Mouse (Mus musculus): ENCODE measurements around the gene 6030468B19Rik. TPM values are rescaled to one million over a fixed set of nuclear protein-coding genes. Genes with fewer than 3 reads are reported as not detected.
"Not testable (repeated sequence)": the region's sequence is repeated elsewhere in the genome, so short reads cannot be mapped to it uniquely, and the experiment has no call there.

The 6030468B19Rik gene
- polyA plus RNA-seq, 1 experiment from 2014 or later: 0.27 TPM

- Histone ChIP-seq H3K27me3 (ENCODE audit: control insufficient read depth, insufficient read depth, low read length) (no peaks in the 10 kb centered on the region), H3K4me3 (ENCODE audit: low read depth, low read length) (no peak overlapping the region), H3K4me2 (ENCODE audit: low read depth, low read length) (no peak overlapping the region), H3K9ac (replicated peaks; ENCODE audit: low read length) (no peak overlapping the region), H3K9me3 (replicated peaks; ENCODE audit: control insufficient read depth, low read length) (no peaks in the 10 kb centered on the region), H3K4me1 (ENCODE audit: control insufficient read depth, insufficient read depth, low read length) (no peaks in the 10 kb centered on the region; the same call in 1 of the 2 replicates), H3K27ac (replicated peaks; ENCODE audit: low read depth, low read length) (no peak overlapping the region), H3K36me3 (replicated peaks; ENCODE audit: control insufficient read depth, insufficient read depth, low read depth, low read length) (peaks cover 7% of the 10 kb centered on the region)
- no peak for DNase-seq (ENCODE audit: low spot score)
- ATAC-seq (replicated peaks; ENCODE audit: insufficient number of reproducible peaks, low FRiP score, low TSS enrichment, low read depth): no peak
- whole genome bisulfite sequencing: 84% methylated on average over 5 of the region's 5 CpGs
Observed at GRCm38 (mm10) chr11:117813867-117814266, 16.4 kb downstream of the 6030468B19Rik start.

GRCm38 (mm10) chr11:117814704-117815366 lies 17.4 kb downstream of the 6030468B19Rik start:
- Histone ChIP-seq H3K4me2 (ENCODE audit: low read depth, low read length) (no peak overlapping the region), H3K27me3 (ENCODE audit: control insufficient read depth, insufficient read depth, low read length) (no peaks in the 10 kb centered on the region), H3K9me3 (replicated peaks; ENCODE audit: control insufficient read depth, low read length) (no peaks in the 10 kb centered on the region), H3K9ac (replicated peaks; ENCODE audit: low read length) (no peak overlapping the region), H3K4me3 (ENCODE audit: low read depth, low read length) (no peak overlapping the region), H3K27ac (replicated peaks; ENCODE audit: low read depth, low read length) (no peak overlapping the region), H3K4me1 (ENCODE audit: control insufficient read depth, insufficient read depth, low read length) (no peaks in the 10 kb centered on the region; the same call in 1 of the 2 replicates), H3K36me3 (replicated peaks; ENCODE audit: control insufficient read depth, insufficient read depth, low read depth, low read length) (peaks cover 7% of the 10 kb centered on the region)
- ATAC-seq (replicated peaks; ENCODE audit: insufficient number of reproducible peaks, low FRiP score, low TSS enrichment, low read depth) (no peak), DNase-seq (ENCODE audit: low spot score) (no peak)
- 96% methylated on average over 6 of the region's 6 CpGs for WGBS

- 89% methylated on average over 9 of the region's 9 CpGs for WGBS
- not testable (repeated sequence) for H3K9me3 ChIP-seq (replicated peaks; ENCODE audit: control insufficient read depth, low read length); H3K4me1 ChIP-seq (ENCODE audit: control insufficient read depth, insufficient read depth, low read length); H3K4me3 ChIP-seq (ENCODE audit: low read depth, low read length); ATAC-seq (replicated peaks; ENCODE audit: insufficient number of reproducible peaks, low FRiP score, low TSS enrichment, low read depth); H3K36me3 ChIP-seq (replicated peaks; ENCODE audit: control insufficient read depth, insufficient read depth, low read depth, low read length); H3K9ac ChIP-seq (replicated peaks; ENCODE audit: low read length); DNase-seq (ENCODE audit: low spot score); H3K4me2 ChIP-seq (ENCODE audit: low read depth, low read length); H3K27ac ChIP-seq (replicated peaks; ENCODE audit: low read depth, low read length); H3K27me3 ChIP-seq (ENCODE audit: control insufficient read depth, insufficient read depth, low read length)
Observed at GRCm38 (mm10) chr11:117815850-117816249, 18.4 kb downstream of the 6030468B19Rik start.

GRCm38 (mm10) chr11:117816389-117816996 lies 19.0 kb downstream of the 6030468B19Rik start:
- Histone ChIP-seq H3K4me2 (ENCODE audit: low read depth, low read length) (no peak overlapping the region), H3K4me3 (ENCODE audit: low read depth, low read length) (no peak overlapping the region), H3K9me3 (replicated peaks; ENCODE audit: control insufficient read depth, low read length) (no peaks in the 10 kb centered on the region), H3K36me3 (replicated peaks; ENCODE audit: control insufficient read depth, insufficient read depth, low read depth, low read length) (peaks cover 7% of the 10 kb centered on the region), H3K27ac (replicated peaks; ENCODE audit: low read depth, low read length) (no peak overlapping the region), H3K4me1 (ENCODE audit: control insufficient read depth, insufficient read depth, low read length) (no peaks in the 10 kb centered on the region), H3K9ac (replicated peaks; ENCODE audit: low read length) (no peak overlapping the region), H3K27me3 (ENCODE audit: control insufficient read depth, insufficient read depth, low read length) (no peaks in the 10 kb centered on the region)
- 91% methylated on average over 13 of the region's 13 CpGs for WGBS
- no peak for ATAC-seq (replicated peaks; ENCODE audit: insufficient number of reproducible peaks, low FRiP score, low TSS enrichment, low read depth)
- no peak for DNase-seq (ENCODE audit: low spot score)

- DNase-seq (ENCODE audit: low spot score) (no peak), ATAC-seq (replicated peaks; ENCODE audit: insufficient number of reproducible peaks, low FRiP score, low TSS enrichment, low read depth) (no peak)
- no peaks in the 10 kb centered on the region for H3K4me1 ChIP-seq (ENCODE audit: control insufficient read depth, insufficient read depth, low read length)
- WGBS: 82% methylated on average over 8 of the region's 8 CpGs
- H3K9ac ChIP-seq (replicated peaks; ENCODE audit: low read length): no peak overlapping the region
- no peaks in the 10 kb centered on the region; the same call in none of the 2 replicates for H3K36me3 ChIP-seq (replicated peaks; ENCODE audit: control insufficient read depth, insufficient read depth, low read depth, low read length)
- H3K9me3 ChIP-seq (replicated peaks; ENCODE audit: control insufficient read depth, low read length): no peaks in the 10 kb centered on the region
- H3K27me3 ChIP-seq (ENCODE audit: control insufficient read depth, insufficient read depth, low read length): no peaks in the 10 kb centered on the region
- H3K4me3 ChIP-seq (ENCODE audit: low read depth, low read length): no peak overlapping the region
- no peak overlapping the region for H3K4me2 ChIP-seq (ENCODE audit: low read depth, low read length)
- no peak overlapping the region for H3K27ac ChIP-seq (replicated peaks; ENCODE audit: low read depth, low read length)
Observed at GRCm38 (mm10) chr11:117819095-117819494, 21.6 kb downstream of the 6030468B19Rik start.

GRCm38 (mm10) chr11:117820173-117820572 lies 22.7 kb downstream of the 6030468B19Rik start:
- no peak overlapping the region for H3K4me2 ChIP-seq (ENCODE audit: low read depth, low read length)
- no peak for ATAC-seq (replicated peaks; ENCODE audit: insufficient number of reproducible peaks, low FRiP score, low TSS enrichment, low read depth)
- H3K9me3 ChIP-seq (replicated peaks; ENCODE audit: control insufficient read depth, low read length): no peaks in the 10 kb centered on the region
- H3K27me3 ChIP-seq (ENCODE audit: control insufficient read depth, insufficient read depth, low read length): no peaks in the 10 kb centered on the region
- H3K4me1 ChIP-seq (ENCODE audit: control insufficient read depth, insufficient read depth, low read length): no peaks in the 10 kb centered on the region; the same call in 1 of the 2 replicates
- H3K4me3 ChIP-seq (ENCODE audit: low read depth, low read length): no peak overlapping the region
- 95% methylated on average over 7 of the region's 7 CpGs for WGBS
- DNase-seq (ENCODE audit: low spot score): no peak
- no peak overlapping the region for H3K27ac ChIP-seq (replicated peaks; ENCODE audit: low read depth, low read length)
- no peaks in the 10 kb centered on the region; the same call in 1 of the 2 replicates for H3K36me3 ChIP-seq (replicated peaks; ENCODE audit: control insufficient read depth, insufficient read depth, low read depth, low read length)
- H3K9ac ChIP-seq (replicated peaks; ENCODE audit: low read length): no peak overlapping the region

- no peak overlapping the region for H3K4me2 ChIP-seq (ENCODE audit: low read depth, low read length)
- H3K27me3 ChIP-seq (ENCODE audit: control insufficient read depth, insufficient read depth, low read length): no peaks in the 10 kb centered on the region
- no peaks in the 10 kb centered on the region for H3K9me3 ChIP-seq (replicated peaks; ENCODE audit: control insufficient read depth, low read length)
- 83% methylated on average over 9 of the region's 9 CpGs for WGBS
- H3K9ac ChIP-seq (replicated peaks; ENCODE audit: low read length): no peak overlapping the region
- peaks cover 3% of the 10 kb centered on the region for H3K4me1 ChIP-seq (ENCODE audit: control insufficient read depth, insufficient read depth, low read length)
- no peak for DNase-seq (ENCODE audit: low spot score)
- no peak overlapping the region for H3K4me3 ChIP-seq (ENCODE audit: low read depth, low read length)
- H3K36me3 ChIP-seq (replicated peaks; ENCODE audit: control insufficient read depth, insufficient read depth, low read depth, low read length): no peaks in the 10 kb centered on the region; the same call in 1 of the 2 replicates
- no peak overlapping the region for H3K27ac ChIP-seq (replicated peaks; ENCODE audit: low read depth, low read length)
- ATAC-seq (replicated peaks; ENCODE audit: insufficient number of reproducible peaks, low FRiP score, low TSS enrichment, low read depth): no peak
Observed at GRCm38 (mm10) chr11:117821868-117822267, 24.4 kb downstream of the 6030468B19Rik start.

GRCm38 (mm10) chr11:117822728-117823241 lies 25.3 kb downstream of the 6030468B19Rik start:
- ATAC-seq (replicated peaks; ENCODE audit: insufficient number of reproducible peaks, low FRiP score, low TSS enrichment, low read depth) (no peak), DNase-seq (ENCODE audit: low spot score) (no peak)
- no peak overlapping the region for H3K27ac ChIP-seq (replicated peaks; ENCODE audit: low read depth, low read length)
- whole genome bisulfite sequencing: 95% methylated on average over 7 of the region's 7 CpGs
- no peak overlapping the region for H3K9ac ChIP-seq (replicated peaks; ENCODE audit: low read length)
- no peak overlapping the region for H3K4me3 ChIP-seq (ENCODE audit: low read depth, low read length)
- H3K9me3 ChIP-seq (replicated peaks; ENCODE audit: control insufficient read depth, low read length): no peaks in the 10 kb centered on the region
- peaks cover 3% of the 10 kb centered on the region for H3K4me1 ChIP-seq (ENCODE audit: control insufficient read depth, insufficient read depth, low read length)
- H3K4me2 ChIP-seq (ENCODE audit: low read depth, low read length): no peak overlapping the region
- H3K27me3 ChIP-seq (ENCODE audit: control insufficient read depth, insufficient read depth, low read length): no peaks in the 10 kb centered on the region
- no peaks in the 10 kb centered on the region; the same call in 1 of the 2 replicates for H3K36me3 ChIP-seq (replicated peaks; ENCODE audit: control insufficient read depth, insufficient read depth, low read depth, low read length)

All from embryonic facial prominence, embryonic 11.5 days (tissue).